Mouse (Mus musculus): Measurements from ENCODE around the gene Agfg2.

DNA sequence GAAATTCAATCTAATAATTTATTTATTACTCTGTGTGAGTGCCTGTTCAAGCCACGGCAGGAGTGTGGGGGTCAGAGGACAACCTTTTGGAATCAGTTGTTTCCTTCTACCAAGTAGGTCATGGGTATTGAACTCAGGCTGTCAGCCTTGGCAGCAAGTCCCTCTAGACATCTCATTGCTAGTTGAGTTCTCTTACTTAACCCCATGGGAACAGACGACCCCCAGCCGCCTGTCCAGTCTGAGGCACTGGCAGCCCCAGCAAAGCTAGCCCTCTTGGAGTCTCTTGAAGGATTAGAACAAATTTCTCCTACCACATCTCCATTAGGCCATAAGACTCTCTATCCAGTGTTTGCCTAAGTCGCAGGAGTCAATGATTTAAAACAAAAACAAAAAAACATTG, 4.8 kb downstream of the Agfg2 start:
- no peak for TF ChIP-seq POLR2A (IDR thresholded peaks at IDR 0.05; ENCODE audit: low read depth, low read length)
- no peak for TF ChIP-seq CTCF (IDR thresholded peaks at IDR 0.05; ENCODE audit: extremely low read depth, insufficient read length, insufficient replicate concordance, low read depth, low read length)
